ENCODE assay signal across 11 mouse cellular contexts in genomic region chr9:71396784-71397183, GRCm38 (mm10).
DNase-seq lines count a peak whose midpoint lies in the region; ATAC-seq and TF ChIP-seq lines count a peak whose summit lies in the region.
"Had no signal": no experiment of that assay in that cellular context is flagged by ENCODE, and none has a peak within 500 bp of the region (broad histone marks: within the 10 kb centered on the region; RNA-seq: fewer than 3 reads in every experiment).

No protein-coding gene starts in this region.

- TF ChIP-seq CTCF in hindbrain, postnatal 0 days (IDR thresholded peaks at IDR 0.05; ENCODE audit: low read depth) = no peak

- H3K4me1 ChIP-seq in hindbrain, postnatal 0 days (ENCODE audit: insufficient read depth, low read length) = no peaks in the 10 kb centered on the region
- H3K4me1 ChIP-seq in hindbrain, embryonic 13.5 days (replicated peaks) = no peaks in the 10 kb centered on the region

- 57% methylated on average over 7 of the region's 7 CpGs for WGBS in hindbrain, postnatal 0 days
- WGBS in hindbrain, embryonic 13.5 days = 56% methylated on average over 7 of the region's 7 CpGs

- no peak for DNase-seq in hindbrain, postnatal 0 days (ENCODE audit: low spot score)
- peak; percentile 34 for DNase-seq in brain, adult 2 months (ENCODE audit: low read depth, low spot score)
- peak; percentile 12 for DNase-seq in forelimb bud, embryonic 11.5 days (ENCODE audit: low read depth, low spot score)
- peak; percentile 40 to 47 for DNase-seq in kidney, postnatal 36 days
- no peak for DNase-seq in cerebellum, postnatal 14 days
- DNase-seq in retina, postnatal 1 day = no peak
- DNase-seq in spleen, postnatal 10 days (ENCODE audit: low spot score in 2 of 2) = no peak

- no peak overlapping the region for H3K27ac ChIP-seq in hindbrain, postnatal 0 days
- H3K27ac ChIP-seq in hindbrain, embryonic 13.5 days = no peak overlapping the region
- H3K27ac ChIP-seq: liver, embryonic 14.5 days had no signal

- ATAC-seq in hindbrain, postnatal 0 days = no peak
- no peak for ATAC-seq in hindbrain, embryonic 13.5 days (ENCODE audit: low FRiP score)
- ATAC-seq: CD4-positive, CD25-positive, alpha-beta regulatory T cell, adult 4 months; Patski had no signal

- no peak overlapping the region for H3K4me2 ChIP-seq in hindbrain, postnatal 0 days (ENCODE audit: low read depth, low read length)
- no peak overlapping the region for H3K4me2 ChIP-seq in hindbrain, embryonic 13.5 days

- H3K36me3 ChIP-seq in hindbrain, postnatal 0 days (ENCODE audit: insufficient read depth, low read length) = no peaks in the 10 kb centered on the region
- H3K36me3 ChIP-seq in hindbrain, embryonic 13.5 days = no peaks in the 10 kb centered on the region

- H3K9ac ChIP-seq in hindbrain, postnatal 0 days (replicated peaks; ENCODE audit: low read length) = peak overlapping the region; percentile 9; the same call in 1 of the 2 replicates
- no peak overlapping the region; the same call in 1 of the 2 replicates for H3K9ac ChIP-seq in hindbrain, embryonic 13.5 days
- H3K9ac ChIP-seq: liver, embryonic 14.5 days had no signal

- H3K4me3 ChIP-seq in hindbrain, postnatal 0 days (ENCODE audit: low read length) = no peak overlapping the region
- H3K4me3 ChIP-seq in hindbrain, embryonic 13.5 days = no peak overlapping the region

- H3K27me3 ChIP-seq in hindbrain, postnatal 0 days (ENCODE audit: insufficient read depth, low read length) = no peaks in the 10 kb centered on the region
- no peaks in the 10 kb centered on the region for H3K27me3 ChIP-seq in hindbrain, embryonic 13.5 days
- H3K27me3 ChIP-seq: Patski had no signal

- no peaks in the 10 kb centered on the region for H3K9me3 ChIP-seq in hindbrain, postnatal 0 days (ENCODE audit: low read length)
- H3K9me3 ChIP-seq in hindbrain, embryonic 13.5 days = no peaks in the 10 kb centered on the region

Comparison
In these comparisons a context has a peak if more than half of its experiments do, and no peak if none do; other contexts are left out.
1. DNase-seq: peak in brain, adult 2 months (single experiment), forelimb bud, embryonic 11.5 days (single experiment) and kidney, postnatal 36 days (2 of 2); none in hindbrain, postnatal 0 days (single experiment), cerebellum, postnatal 14 days (0 of 2), retina, postnatal 1 day (single experiment) and spleen, postnatal 10 days (0 of 2).